Mouse (Mus musculus): ENCODE data around the gene Dag1. TPM values are rescaled to one million over a fixed set of nuclear protein-coding genes. Genes with fewer than 3 reads are reported as not detected.

The Dag1 gene
- total RNA-seq (2021), result 10 to 100 TPM; 74.4 to 76.5 TPM
- long read RNA-seq, experiment 1, full-length matches to known transcripts, result 15 of 31 reads
- long read RNA-seq, experiment 1, partial matches to known transcripts, result 0 of 31 reads
- long read RNA-seq, experiment 1, other reads (novel, unspliced or antisense), result 16 of 31 reads
- long read RNA-seq, experiment 2, full-length matches to known transcripts, result 17 of 40 reads
- long read RNA-seq, experiment 2, partial matches to known transcripts, result 1 of 40 reads
- long read RNA-seq, experiment 2, other reads (novel, unspliced or antisense), result 22 of 40 reads

GRCm38 (mm10) chr9:108263690-108264190 lies at the start of gene Dag1:
Gene Dag1, minus strand, starts transcription at chr9:108263958.
- peak within 1 kb of the TSS; percentile 96 for H3K27ac ChIP-seq
- no peak for TF ChIP-seq CTCF (conservative IDR thresholded peaks at IDR 0.05)
- DNase-seq (ENCODE audit: low spot score in 2 of 2), result peak; percentile 97 to 99
- H3K4me3 ChIP-seq, result peak within 1 kb of the TSS; percentile 93

GRCm38 (mm10) chr9:108308141-108308540 lies 44.4 kb upstream of the Dag1 start:
- no peak for DNase-seq (ENCODE audit: low spot score in 2 of 2)

GRCm38 (mm10) chr9:108307021-108307807 lies 43.5 kb upstream of the Dag1 start:
- no peak for TF ChIP-seq CTCF (conservative IDR thresholded peaks at IDR 0.05)
- no peak for DNase-seq (ENCODE audit: low spot score in 2 of 2)
- H3K27ac ChIP-seq, result peak overlapping the region; percentile 99
- peak overlapping the region; percentile 96 for H3K4me3 ChIP-seq

More at GRCm38 (mm10) chr9:108308141-108308540, 44.4 kb upstream of the Dag1 start:
- Histone ChIP-seq H3K4me3 (peak overlapping the region; percentile 96; the same call in 1 of the 2 replicates), H3K27ac (0 out of 2 replicates have a peak overlapping the region, but pooled peaks have one; percentile 18)
- no peak for TF ChIP-seq CTCF (conservative IDR thresholded peaks at IDR 0.05)

GRCm38 (mm10) chr9:108306571-108306980 lies 42.8 kb upstream of the Dag1 start:
- peak; percentile 23 to 58 for DNase-seq (ENCODE audit: low spot score in 2 of 2)
- peak overlapping the region; percentile 96 for H3K4me3 ChIP-seq
- no peak for TF ChIP-seq CTCF (conservative IDR thresholded peaks at IDR 0.05)
- H3K27ac ChIP-seq, result peak overlapping the region; percentile 99

- DNase-seq (ENCODE audit: low spot score in 2 of 2), result peak; percentile 97 to 100
- Histone ChIP-seq H3K4me3 (peak within 1 kb of the TSS; percentile 96), H3K27ac (peak within 1 kb of the TSS; percentile 99)
- no peak for TF ChIP-seq CTCF (conservative IDR thresholded peaks at IDR 0.05)
Observed at GRCm38 (mm10) chr9:108305629-108306520, 42.1 kb upstream of the Dag1 start, which contains the start of the genes Rhoa and Tcta. Gene Rhoa, plus strand, starts transcription at chr9:108306129. Gene Tcta, minus strand, starts transcription at chr9:108306160.

GRCm38 (mm10) chr9:108305170-108305569 lies 41.4 kb upstream of the Dag1 start:
- peak overlapping the region; percentile 90 for H3K27ac ChIP-seq
- no peak for TF ChIP-seq CTCF (conservative IDR thresholded peaks at IDR 0.05)
- peak overlapping the region; percentile 95 for H3K4me3 ChIP-seq
- DNase-seq (ENCODE audit: low spot score in 2 of 2), result peak in 1 of 2 experiments; percentile 15

- Histone ChIP-seq H3K27ac (peak overlapping the region; percentile 90; the same call in 1 of the 2 replicates), H3K4me3 (peak overlapping the region; percentile 95)
- no peak for TF ChIP-seq CTCF (conservative IDR thresholded peaks at IDR 0.05)
- DNase-seq (ENCODE audit: low spot score in 2 of 2), result no peak
Observed at GRCm38 (mm10) chr9:108304716-108305115, 41.0 kb upstream of the Dag1 start.

GRCm38 (mm10) chr9:108301853-108302252 lies 38.1 kb upstream of the Dag1 start:
- no peak for TF ChIP-seq CTCF (conservative IDR thresholded peaks at IDR 0.05)
- H3K27ac ChIP-seq, result no peak overlapping the region
- DNase-seq (ENCODE audit: low spot score in 2 of 2), result no peak

GRCm38 (mm10) chr9:108296453-108297355 lies 32.9 kb upstream of the Dag1 start, which contains the start of gene Amt:
Gene Amt, plus strand, starts transcription at chr9:108296853.
- peak within 1 kb of the TSS; percentile 49 for H3K4me3 ChIP-seq
- H3K27ac ChIP-seq, result peak within 1 kb of the TSS; percentile 77
- TF ChIP-seq CTCF (conservative IDR thresholded peaks at IDR 0.05), result no peak
- DNase-seq (ENCODE audit: low spot score in 2 of 2), result no peak

More at GRCm38 (mm10) chr9:108301853-108302252, 38.1 kb upstream of the Dag1 start:
- no peak overlapping the region for H3K4me3 ChIP-seq

- peak overlapping the region; percentile 91 for H3K27ac ChIP-seq
- no peak for TF ChIP-seq CTCF (conservative IDR thresholded peaks at IDR 0.05)
- peak overlapping the region; percentile 76 for H3K4me3 ChIP-seq
- no peak for DNase-seq (ENCODE audit: low spot score in 2 of 2)
Observed at GRCm38 (mm10) chr9:108290773-108291172, 27.0 kb upstream of the Dag1 start.
